Mouse (Mus musculus): ENCODE data around the gene Rasa4.

DNA sequence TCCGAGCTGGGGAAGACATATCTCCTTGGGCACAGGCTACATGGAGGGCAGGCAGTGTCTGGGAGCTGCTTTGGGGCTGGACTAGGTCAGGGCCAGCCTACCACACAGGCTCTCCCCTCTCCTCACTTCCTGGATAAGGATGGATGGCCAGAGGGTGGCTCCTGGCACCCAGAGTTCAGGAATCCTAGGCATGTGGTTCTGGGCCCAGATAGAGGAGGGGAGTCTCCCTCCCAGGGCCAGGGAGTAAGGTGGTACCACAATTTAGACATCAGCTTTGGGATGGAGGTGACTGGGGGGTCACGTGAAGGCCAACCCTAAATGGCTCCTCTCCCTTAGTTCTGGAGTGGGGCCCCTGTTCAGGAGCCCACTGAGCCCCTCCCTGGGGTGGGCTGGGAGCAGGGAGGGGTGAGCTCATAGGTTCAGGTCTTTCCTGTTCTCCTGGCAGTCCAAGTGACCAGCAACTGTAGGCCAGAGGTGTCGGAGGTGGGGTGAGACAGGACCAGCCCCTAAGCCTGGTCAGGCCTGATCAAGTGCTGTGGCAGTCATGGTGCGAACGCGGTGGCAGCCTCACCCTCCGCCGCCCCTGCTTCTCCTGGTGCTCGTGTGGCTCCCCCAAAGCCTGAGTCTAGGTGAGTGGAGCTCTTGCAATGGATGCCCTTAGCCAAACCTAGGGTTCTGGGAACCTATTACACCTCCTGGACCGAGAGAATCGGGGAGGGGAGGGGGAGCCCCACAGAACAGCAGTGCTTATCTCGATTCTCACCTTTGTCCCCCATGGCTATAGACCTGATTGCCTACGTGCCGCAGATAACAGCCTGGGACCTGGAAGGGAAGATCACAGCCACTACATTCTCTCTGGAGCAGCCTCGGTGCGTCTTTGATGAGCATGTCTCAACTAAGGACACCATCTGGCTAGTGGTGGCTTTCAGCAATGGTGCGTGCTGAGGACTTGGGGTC is 45.2 kb upstream of the Rasa4 start, which contains the start of gene Upk3b:
- TF ChIP-seq POLR2A (IDR thresholded peaks at IDR 0.05; ENCODE audit: control insufficient read depth in 1 of 2, insufficient read depth in 1 of 2, low read depth in 1 of 2, low read length in 2 of 2, poor library complexity in 1 of 2): no peak
- no peak for TF ChIP-seq SMC3 (IDR thresholded peaks at IDR 0.05; ENCODE audit: low read depth, low read length)
- TF ChIP-seq USF2 (IDR thresholded peaks at IDR 0.05; ENCODE audit: borderline replicate concordance in 1 of 2, insufficient read depth in 1 of 2, low read depth in 1 of 2, low read length in 2 of 2): no peak
- TF ChIP-seq USF1 (IDR thresholded peaks at IDR 0.05; ENCODE audit: low read depth, low read length): no peak
- no peak for TF ChIP-seq CHD1 (IDR thresholded peaks at IDR 0.05; ENCODE audit: low read depth, low read length)
- no peak for TF ChIP-seq ELF1 (IDR thresholded peaks at IDR 0.05; ENCODE audit: low read depth, low read length)
- TF ChIP-seq CTCF (IDR thresholded peaks at IDR 0.05 in 2 of 3, conservative IDR thresholded peaks at IDR 0.05 in 1 of 3; ENCODE audit: control insufficient read depth in 1 of 3, insufficient read depth in 1 of 3, low read depth in 2 of 3, low read length in 3 of 3, poor library complexity in 1 of 3, severe bottlenecking in 1 of 3): no peak
- no peak for TF ChIP-seq ZNF384 (IDR thresholded peaks at IDR 0.05; ENCODE audit: low read depth, low read length)
- TF ChIP-seq ETS1 (IDR thresholded peaks at IDR 0.05; ENCODE audit: low read depth, low read length): no peak
- TF ChIP-seq JUND (IDR thresholded peaks at IDR 0.05; ENCODE audit: low read depth, low read length): no peak
- no peak for TF ChIP-seq ZMIZ1 (IDR thresholded peaks at IDR 0.05; ENCODE audit: low read depth, low read length)
- TF ChIP-seq RAD21 (IDR thresholded peaks at IDR 0.05; ENCODE audit: low read depth, low read length): no peak
